Mouse (Mus musculus): ENCODE measurements at regions not wholly inside any gene's neighbourhood (a gene's known extent, or its start where the extent isn't known, plus 50 kb on each side); places are given as distances from the start of the nearest gene placed in this dataset.

DNA sequence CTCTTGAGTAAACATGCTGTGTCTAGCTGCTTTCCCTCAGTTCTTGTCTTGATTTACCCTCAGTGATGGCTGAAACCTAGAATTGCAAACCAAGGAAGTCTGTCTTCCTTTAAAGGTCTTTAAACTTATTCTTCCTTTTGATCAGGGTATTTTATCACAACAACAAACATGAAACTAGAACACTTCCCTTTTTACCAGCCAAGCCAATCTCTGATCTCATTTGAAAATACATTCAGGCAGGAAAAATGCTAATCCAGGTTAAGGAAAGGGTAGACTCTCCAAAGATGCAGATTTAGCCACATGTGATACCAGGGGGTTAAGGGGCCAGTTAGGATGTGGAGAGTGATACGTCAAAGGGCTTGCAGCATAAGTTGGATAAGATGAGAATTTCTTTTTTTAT, 100.4 kb upstream of the Inhba start:
- TF ChIP-seq CTCF (IDR thresholded peaks at IDR 0.05) (no peak), EP300 (IDR thresholded peaks at IDR 0.05) (no peak)
